ENCODE assay signal across 8 mouse cellular contexts in the genomic region with DNA sequence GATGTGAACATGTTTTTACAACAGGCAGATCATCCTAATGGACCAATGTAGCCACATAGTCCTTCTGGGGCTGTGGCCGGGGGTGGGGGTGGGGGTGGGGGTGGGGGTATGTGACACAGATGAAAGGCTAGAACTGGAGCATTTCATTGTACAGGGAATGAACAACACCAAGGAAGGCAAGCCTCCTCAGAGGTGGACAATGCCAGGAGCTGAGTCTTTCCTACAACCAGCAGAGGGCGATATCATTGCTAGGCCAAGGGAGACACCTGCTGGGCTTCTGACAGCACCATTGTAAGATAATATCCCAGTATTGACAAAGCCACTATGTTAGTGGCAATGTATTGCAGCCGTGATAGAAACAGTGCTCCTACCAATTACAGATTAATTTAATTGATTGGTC. TPM values are rescaled to one million over a fixed set of nuclear protein-coding genes. Genes with fewer than 3 reads are reported as not detected.
DNase-seq lines count a peak whose midpoint lies in the region; ATAC-seq lines count a peak whose summit lies in the region.

No protein-coding gene starts in this region.

- DNase-seq in adrenal gland, postnatal 10 days: peak; percentile 45
- no peak for DNase-seq in adrenal gland, adult 8-10 months
- DNase-seq in left cerebral cortex, adult 18-20 months (ENCODE audit: low spot score in 2 of 2): peak; percentile 28 to 33
- no peak for DNase-seq in left cerebral cortex, adult 8-10 months (ENCODE audit: low spot score in 2 of 2)
- DNase-seq in kidney, postnatal 4 days: peak; percentile 20 to 43
- DNase-seq in thymus, postnatal 0 days (ENCODE audit: low spot score): peak; percentile 55
- DNase-seq in gastrocnemius, adult 8-10 months (ENCODE audit: low spot score in 2 of 2): no peak

- peak; percentile 77 for ATAC-seq in common myeloid progenitor, adult 5-6 weeks (replicated peaks; ENCODE audit: low read depth, poor library complexity, severe bottlenecking)

RNA-seq across cellular contexts. Expression of a gene that starts 37.2 kb away (rescaled TPM):
- total RNA-seq in adrenal gland, postnatal 10 days (2021): 1 to 10 TPM; 4.3 to 6.7 TPM
- 10 to 100 TPM in 3 of 4 experiments, 1 to 10 TPM in 1; 9.6 to 13.5 (median 10.3) TPM for total RNA-seq in adrenal gland, adult 8-10 months (2022)
- 100 to 1,000 TPM; 122 to 124 TPM for total RNA-seq in left cerebral cortex, adult 18-20 months (2021)
- total RNA-seq in left cerebral cortex, adult 8-10 months (2022): 100 to 1,000 TPM; 109 to 123 (median 115) TPM
- 0.18 TPM in 1 of 2 replicates, not detected in the other for total RNA-seq in common myeloid progenitor, adult 5-6 weeks (2017)
- 0.09 and 0.10 TPM in 2 replicates for polyA plus RNA-seq in thymus, postnatal 0 days (2015; fragmentation: Nextera tagmentation; extraction: Ambion mirVana)
- total RNA-seq in gastrocnemius, adult 8-10 months (2022): under 1 TPM; 0.31 to 0.51 (median 0.32) TPM

Comparison
In these comparisons a context has a peak if more than half of its experiments do, and no peak if none do; other contexts are left out.
1. DNase-seq: peak in adrenal gland, postnatal 10 days (single experiment), left cerebral cortex, adult 18-20 months (2 of 2), kidney, postnatal 4 days (2 of 2) and thymus, postnatal 0 days (single experiment); none in adrenal gland, adult 8-10 months (single experiment), left cerebral cortex, adult 8-10 months (0 of 2) and gastrocnemius, adult 8-10 months (0 of 2).
2. RNA of a gene that starts 37.2 kb away (total RNA-seq): 122 to 124 TPM in left cerebral cortex, adult 18-20 months and 109 to 123 TPM in left cerebral cortex, adult 8-10 months; 9.6 to 13.5 TPM in adrenal gland, adult 8-10 months, 4.3 to 6.7 TPM in adrenal gland, postnatal 10 days, 0.31 to 0.51 TPM in gastrocnemius, adult 8-10 months and 0.18 TPM in common myeloid progenitor, adult 5-6 weeks; every median in the first group is over 4 times any median in the second.